ENCODE assay signal across 17 mouse cellular contexts in genomic region chr1:164811296-164811695, GRCm38 (mm10). TPM values are rescaled to one million over a fixed set of nuclear protein-coding genes. Genes with fewer than 3 reads are reported as not detected.
A peak's percentile ranks its signal among the peaks of the same experiment; 100 is the strongest.
DNase-seq lines count a peak whose midpoint lies in the region; ATAC-seq lines count a peak whose summit lies in the region.
"Had no signal": no experiment of that assay in that cellular context is flagged by ENCODE, and none has a peak within 500 bp of the region (broad histone marks: within the 10 kb centered on the region; RNA-seq: fewer than 3 reads in every experiment).

No protein-coding gene starts in this region.

- no peak for ATAC-seq in forebrain, embryonic 14.5 days
- ATAC-seq in forebrain, embryonic 11.5 days (replicated peaks; ENCODE audit: low FRiP score): no peak
- peak; percentile 88 for ATAC-seq in hindbrain, embryonic 16.5 days
- ATAC-seq: activated CD4-positive, CD25-positive, alpha-beta regulatory T cell, adult 4 months; intestine, embryonic 16.5 days had no signal

- no peak overlapping the region for H3K27ac ChIP-seq in forebrain, embryonic 14.5 days (ENCODE audit: low read depth, low read length)
- H3K27ac ChIP-seq in forebrain, embryonic 11.5 days (ENCODE audit: low read depth, low read length): no peak overlapping the region
- H3K27ac ChIP-seq in hindbrain, embryonic 16.5 days (ENCODE audit: low read depth, low read length): no peak overlapping the region
- no peak overlapping the region for H3K27ac ChIP-seq in hindbrain, embryonic 10.5 days
- H3K27ac ChIP-seq: limb, embryonic 10.5 days; liver, embryonic 13.5 days had no signal

- DNase-seq in forebrain, embryonic 14.5 days (ENCODE audit: low spot score): peak; percentile 4
- DNase-seq in forebrain, embryonic 11.5 days (ENCODE audit: low spot score): no peak
- no peak for DNase-seq in hindbrain, embryonic 10.5 days (ENCODE audit: low spot score)
- peak; percentile 84 for DNase-seq in brain, adult 2 months (ENCODE audit: low read depth, low spot score)
- DNase-seq in cerebellum, adult 9-11 months: peak; percentile 66
- DNase-seq in B cell, adult 2 months: no peak
- no peak for DNase-seq in left cerebral cortex, adult 9 months (ENCODE audit: low spot score in 2 of 2)
- DNase-seq: adrenal gland, postnatal 25 days; heart, postnatal 14 days; kidney, postnatal 10 days; liver, embryonic 13.5 days; thymus, adult 18-20 months had no signal

- H3K4me1 ChIP-seq in forebrain, embryonic 14.5 days (ENCODE audit: control insufficient read depth, insufficient read depth, low read length): no peaks in the 10 kb centered on the region
- H3K4me1 ChIP-seq in forebrain, embryonic 11.5 days (replicated peaks; ENCODE audit: control insufficient read depth, insufficient read depth, low read length): no peaks in the 10 kb centered on the region
- H3K4me1 ChIP-seq in hindbrain, embryonic 16.5 days (ENCODE audit: control insufficient read depth, insufficient read depth, low read depth, low read length): 0 out of 2 replicates have a peak, but pooled peaks cover 2% of the 10 kb centered on the region
- no peaks in the 10 kb centered on the region for H3K4me1 ChIP-seq in hindbrain, embryonic 10.5 days (replicated peaks)
- H3K4me1 ChIP-seq: limb, embryonic 10.5 days; liver, embryonic 13.5 days had no signal

- H3K36me3 ChIP-seq in forebrain, embryonic 14.5 days (ENCODE audit: control insufficient read depth, insufficient read depth, low read length): no peaks in the 10 kb centered on the region
- no peaks in the 10 kb centered on the region for H3K36me3 ChIP-seq in forebrain, embryonic 11.5 days (ENCODE audit: control insufficient read depth, insufficient read depth, low read length)
- no peaks in the 10 kb centered on the region for H3K36me3 ChIP-seq in hindbrain, embryonic 16.5 days (ENCODE audit: control insufficient read depth, insufficient read depth, low read length)
- no peaks in the 10 kb centered on the region for H3K36me3 ChIP-seq in hindbrain, embryonic 10.5 days
- H3K36me3 ChIP-seq: limb, embryonic 10.5 days; liver, embryonic 13.5 days had no signal

- 90% methylated on average over 3 of the region's 3 CpGs for WGBS in forebrain, embryonic 14.5 days
- WGBS in forebrain, embryonic 11.5 days: 94% methylated on average over 3 of the region's 3 CpGs
- WGBS in hindbrain, embryonic 16.5 days: 70% methylated on average over 3 of the region's 3 CpGs
- WGBS in hindbrain, embryonic 10.5 days: 94% methylated on average over 3 of the region's 3 CpGs

- H3K4me2 ChIP-seq in forebrain, embryonic 14.5 days (ENCODE audit: low read length): no peak overlapping the region
- no peak overlapping the region for H3K4me2 ChIP-seq in forebrain, embryonic 11.5 days (ENCODE audit: low read depth, low read length, severe bottlenecking)
- H3K4me2 ChIP-seq in hindbrain, embryonic 16.5 days (ENCODE audit: low read length): no peak overlapping the region
- H3K4me2 ChIP-seq: liver, embryonic 13.5 days had no signal

- no peaks in the 10 kb centered on the region for H3K9me3 ChIP-seq in forebrain, embryonic 14.5 days (replicated peaks; ENCODE audit: control insufficient read depth, low read length)
- H3K9me3 ChIP-seq in forebrain, embryonic 11.5 days (ENCODE audit: control insufficient read depth, low read length): no peaks in the 10 kb centered on the region
- H3K9me3 ChIP-seq in hindbrain, embryonic 16.5 days (ENCODE audit: control insufficient read depth, low read length): no peaks in the 10 kb centered on the region
- H3K9me3 ChIP-seq in hindbrain, embryonic 10.5 days: no peaks in the 10 kb centered on the region
- H3K9me3 ChIP-seq: limb, embryonic 10.5 days; liver, embryonic 13.5 days had no signal

- no peak overlapping the region for H3K4me3 ChIP-seq in forebrain, embryonic 14.5 days (ENCODE audit: low read depth, low read length)
- no peak overlapping the region for H3K4me3 ChIP-seq in forebrain, embryonic 11.5 days (ENCODE audit: low read depth, low read length)
- no peak overlapping the region for H3K4me3 ChIP-seq in hindbrain, embryonic 16.5 days (ENCODE audit: low read length)
- H3K4me3 ChIP-seq in hindbrain, embryonic 10.5 days: no peak overlapping the region
- H3K4me3 ChIP-seq: limb, embryonic 10.5 days; liver, embryonic 13.5 days had no signal

- no peaks in the 10 kb centered on the region for H3K27me3 ChIP-seq in forebrain, embryonic 14.5 days (replicated peaks; ENCODE audit: control insufficient read depth, insufficient read depth, low read length)
- H3K27me3 ChIP-seq in forebrain, embryonic 11.5 days (ENCODE audit: control insufficient read depth, insufficient read depth, low read length): no peaks in the 10 kb centered on the region
- no peaks in the 10 kb centered on the region for H3K27me3 ChIP-seq in hindbrain, embryonic 16.5 days (replicated peaks; ENCODE audit: control insufficient read depth, insufficient read depth, low read length)
- H3K27me3 ChIP-seq in hindbrain, embryonic 10.5 days (ENCODE audit: insufficient read depth, poor library complexity, severe bottlenecking): no peaks in the 10 kb centered on the region
- H3K27me3 ChIP-seq: CH12.LX; liver, embryonic 13.5 days had no signal

- H3K9ac ChIP-seq in forebrain, embryonic 14.5 days (ENCODE audit: low read length): no peak overlapping the region
- H3K9ac ChIP-seq in forebrain, embryonic 11.5 days (ENCODE audit: low read length): no peak overlapping the region
- no peak overlapping the region for H3K9ac ChIP-seq in hindbrain, embryonic 16.5 days (ENCODE audit: low read depth, low read length)
- H3K9ac ChIP-seq: liver, embryonic 13.5 days had no signal

RNA-seq across cellular contexts. Expression of gene Dpt, which starts 14.9 kb away (rescaled TPM):
- polyA plus RNA-seq in forebrain, embryonic 14.5 days (2014; fragmentation: Nextera tagmentation; extraction: Ambion mirVana): not detected in 2 replicates
- 0.15 TPM in 1 of 2 replicates, not detected in the other for polyA plus RNA-seq in forebrain, embryonic 11.5 days (2014; fragmentation: Nextera tagmentation; extraction: Ambion mirVana)
- 2.5 and 3.1 TPM in 2 replicates for polyA plus RNA-seq in hindbrain, embryonic 16.5 days (2015; fragmentation: Nextera tagmentation; extraction: Ambion mirVana)
- polyA plus RNA-seq in hindbrain, embryonic 10.5 days (2016; fragmentation: Nextera tagmentation; extraction: Ambion mirVana): not detected in 2 replicates

Comparison
In these comparisons a context has a peak if more than half of its experiments do, and no peak if none do; other contexts are left out.
1. DNase-seq: peak in forebrain, embryonic 14.5 days (single experiment), brain, adult 2 months (single experiment) and cerebellum, adult 9-11 months (single experiment); none in forebrain, embryonic 11.5 days (single experiment), hindbrain, embryonic 10.5 days (single experiment), B cell, adult 2 months (0 of 2) and left cerebral cortex, adult 9 months (0 of 2).